ENCODE assay signal across 7 mouse cellular contexts in the genomic region with DNA sequence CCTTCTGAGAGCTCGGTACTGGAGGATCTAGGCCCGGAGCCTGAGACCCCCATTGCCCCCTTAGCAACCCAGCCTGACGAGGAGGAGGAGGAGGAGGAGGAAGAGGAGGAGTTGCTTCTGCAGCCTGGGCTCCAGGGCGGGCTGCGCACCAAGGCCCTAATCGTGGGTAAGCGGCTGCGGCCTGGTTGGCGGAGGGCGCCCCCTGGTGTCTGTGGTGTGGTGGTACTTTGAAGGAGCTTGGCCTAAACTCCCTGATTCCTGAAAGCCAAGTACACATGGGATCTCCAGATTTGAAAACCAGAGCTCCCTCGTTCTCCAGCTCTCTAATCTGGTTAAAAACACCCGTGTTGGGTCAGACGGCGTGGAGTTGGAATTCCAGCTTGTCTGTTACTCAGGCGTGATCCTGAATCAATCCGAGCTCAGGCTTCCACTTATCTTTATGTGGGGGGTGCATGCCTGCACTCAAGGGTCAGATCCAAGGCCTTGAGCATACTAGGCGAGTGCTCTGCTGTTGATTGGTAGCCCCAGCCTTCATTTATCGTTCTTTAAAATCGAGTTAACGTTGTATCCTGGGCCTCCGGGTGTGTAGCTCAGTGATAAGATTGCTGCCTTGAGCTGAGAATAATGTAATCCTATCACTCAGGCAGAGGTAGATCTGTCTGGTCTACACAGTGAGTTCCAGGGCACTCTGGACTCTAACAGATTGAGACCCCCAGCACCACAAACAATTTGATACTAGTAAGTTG. TPM values are rescaled to one million over a fixed set of nuclear protein-coding genes. Genes with fewer than 3 reads are reported as not detected.
DNase-seq lines count a peak whose midpoint lies in the region; ATAC-seq lines count a peak whose summit lies in the region.

No protein-coding gene starts in this region.

- H3K36me3 ChIP-seq in limb, embryonic 12.5 days, result peaks cover 63% of the 10 kb centered on the region
- H3K36me3 ChIP-seq in midbrain, embryonic 15.5 days (replicated peaks), result peaks cover 13% of the 10 kb centered on the region; the same call in 1 of the 2 replicates

- 33% methylated on average over 21 of the region's 21 CpGs for WGBS in limb, embryonic 12.5 days
- 31% methylated on average over 21 of the region's 21 CpGs for WGBS in midbrain, embryonic 15.5 days

- ATAC-seq in limb, embryonic 12.5 days (ENCODE audit: insufficient number of reproducible peaks, insufficient read depth, low FRiP score, low TSS enrichment, low read depth), result no peak
- ATAC-seq in midbrain, embryonic 15.5 days (replicated peaks), result no peak

- H3K27me3 ChIP-seq in limb, embryonic 12.5 days, result no peaks in the 10 kb centered on the region
- no peaks in the 10 kb centered on the region for H3K27me3 ChIP-seq in midbrain, embryonic 15.5 days (replicated peaks)

- DNase-seq in adrenal gland, postnatal 10 days, result peak; percentile 95
- DNase-seq in embryo, embryonic 11.5 days (ENCODE audit: low read depth, low spot score), result peak; percentile 75
- peak; percentile 92 for DNase-seq in gastrocnemius, postnatal 4 days (ENCODE audit: low spot score in 2 of 2)
- DNase-seq in kidney, adult 11 months, result peak; percentile 76
- DNase-seq in spleen, adult 18-20 months, result peak; percentile 74 to 85

- H3K9ac ChIP-seq in limb, embryonic 12.5 days (replicated peaks), result peak overlapping the region; percentile 37; the same call in 1 of the 2 replicates
- no peak overlapping the region for H3K9ac ChIP-seq in midbrain, embryonic 15.5 days

- H3K4me2 ChIP-seq in limb, embryonic 12.5 days, result peak overlapping the region; percentile 30
- H3K4me2 ChIP-seq in midbrain, embryonic 15.5 days, result 0 out of 2 replicates have a peak overlapping the region, but pooled peaks have one; percentile 15

- peaks cover 24% of the 10 kb centered on the region for H3K4me1 ChIP-seq in limb, embryonic 12.5 days (replicated peaks)
- H3K4me1 ChIP-seq in midbrain, embryonic 15.5 days, result peaks cover 50% of the 10 kb centered on the region

- no peak overlapping the region for H3K27ac ChIP-seq in limb, embryonic 12.5 days
- H3K27ac ChIP-seq in midbrain, embryonic 15.5 days, result 0 out of 2 replicates have a peak overlapping the region, but pooled peaks have one; percentile 7

- H3K9me3 ChIP-seq in limb, embryonic 12.5 days, result 0 out of 2 replicates have a peak, but pooled peaks cover 3% of the 10 kb centered on the region
- no peaks in the 10 kb centered on the region for H3K9me3 ChIP-seq in midbrain, embryonic 15.5 days

- H3K4me3 ChIP-seq in limb, embryonic 12.5 days (replicated peaks), result 0 out of 2 replicates have a peak overlapping the region, but pooled peaks have one; percentile 4
- H3K4me3 ChIP-seq in midbrain, embryonic 15.5 days, result no peak overlapping the region

RNA-seq across cellular contexts. Expression of a gene that starts 5.7 kb away (rescaled TPM):
- 10 to 100 TPM; 36.8 to 38.0 TPM for total RNA-seq in adrenal gland, postnatal 10 days (2021)
- 10 to 100 TPM; 22.1 to 25.1 TPM for total RNA-seq in gastrocnemius, postnatal 4 days (2021)
- 56.9 and 64.3 TPM in 2 replicates for polyA plus RNA-seq in limb, embryonic 12.5 days (2016; fragmentation: Nextera tagmentation; extraction: Ambion mirVana)
- polyA plus RNA-seq in midbrain, embryonic 15.5 days (2015; fragmentation: Nextera tagmentation; extraction: Ambion mirVana), result 36.3 and 40.4 TPM in 2 replicates

RNA-seq across cellular contexts. Expression of a gene that starts 8.6 kb away (rescaled TPM):
- 10 to 100 TPM; 35.4 to 35.6 TPM for total RNA-seq in adrenal gland, postnatal 10 days (2021)
- total RNA-seq in gastrocnemius, postnatal 4 days (2021), result 10 to 100 TPM; 30.2 to 32.7 TPM
- polyA plus RNA-seq in limb, embryonic 12.5 days (2016; fragmentation: Nextera tagmentation; extraction: Ambion mirVana), result 21.3 and 24.0 TPM in 2 replicates
- polyA plus RNA-seq in midbrain, embryonic 15.5 days (2015; fragmentation: Nextera tagmentation; extraction: Ambion mirVana), result 20.3 and 23.3 TPM in 2 replicates

RNA-seq across cellular contexts. Expression of a gene that starts 12.8 kb away (rescaled TPM):
- total RNA-seq in adrenal gland, postnatal 10 days (2021), result 10 to 100 TPM; 12.7 to 18.3 TPM
- 10 to 100 TPM; 20.8 to 26.4 TPM for total RNA-seq in gastrocnemius, postnatal 4 days (2021)
- 51.3 and 52.5 TPM in 2 replicates for polyA plus RNA-seq in limb, embryonic 12.5 days (2016; fragmentation: Nextera tagmentation; extraction: Ambion mirVana)
- 18.6 and 18.9 TPM in 2 replicates for polyA plus RNA-seq in midbrain, embryonic 15.5 days (2015; fragmentation: Nextera tagmentation; extraction: Ambion mirVana)

RNA-seq across cellular contexts. Expression of a gene that starts 23.3 kb away (rescaled TPM):
- 10 to 100 TPM; 58.0 to 70.5 TPM for total RNA-seq in adrenal gland, postnatal 10 days (2021)
- 10 to 100 TPM; 44.4 to 49.0 TPM for total RNA-seq in gastrocnemius, postnatal 4 days (2021)
- polyA plus RNA-seq in limb, embryonic 12.5 days (2016; fragmentation: Nextera tagmentation; extraction: Ambion mirVana), result 18.6 and 24.8 TPM in 2 replicates
- 68.2 and 72.8 TPM in 2 replicates for polyA plus RNA-seq in midbrain, embryonic 15.5 days (2015; fragmentation: Nextera tagmentation; extraction: Ambion mirVana)

RNA-seq across cellular contexts. Expression of a gene that starts 32.6 kb away (rescaled TPM):
- total RNA-seq in adrenal gland, postnatal 10 days (2021), result 10 to 100 TPM; 21.9 to 27.1 TPM
- 10 to 100 TPM; 22.9 to 25.2 TPM for total RNA-seq in gastrocnemius, postnatal 4 days (2021)
- 16.9 and 19.4 TPM in 2 replicates for polyA plus RNA-seq in limb, embryonic 12.5 days (2016; fragmentation: Nextera tagmentation; extraction: Ambion mirVana)
- 9.0 and 10.7 TPM in 2 replicates for polyA plus RNA-seq in midbrain, embryonic 15.5 days (2015; fragmentation: Nextera tagmentation; extraction: Ambion mirVana)
